Comparison of ENCODE assay signal across 8 mouse cellular contexts in the genomic region with DNA sequence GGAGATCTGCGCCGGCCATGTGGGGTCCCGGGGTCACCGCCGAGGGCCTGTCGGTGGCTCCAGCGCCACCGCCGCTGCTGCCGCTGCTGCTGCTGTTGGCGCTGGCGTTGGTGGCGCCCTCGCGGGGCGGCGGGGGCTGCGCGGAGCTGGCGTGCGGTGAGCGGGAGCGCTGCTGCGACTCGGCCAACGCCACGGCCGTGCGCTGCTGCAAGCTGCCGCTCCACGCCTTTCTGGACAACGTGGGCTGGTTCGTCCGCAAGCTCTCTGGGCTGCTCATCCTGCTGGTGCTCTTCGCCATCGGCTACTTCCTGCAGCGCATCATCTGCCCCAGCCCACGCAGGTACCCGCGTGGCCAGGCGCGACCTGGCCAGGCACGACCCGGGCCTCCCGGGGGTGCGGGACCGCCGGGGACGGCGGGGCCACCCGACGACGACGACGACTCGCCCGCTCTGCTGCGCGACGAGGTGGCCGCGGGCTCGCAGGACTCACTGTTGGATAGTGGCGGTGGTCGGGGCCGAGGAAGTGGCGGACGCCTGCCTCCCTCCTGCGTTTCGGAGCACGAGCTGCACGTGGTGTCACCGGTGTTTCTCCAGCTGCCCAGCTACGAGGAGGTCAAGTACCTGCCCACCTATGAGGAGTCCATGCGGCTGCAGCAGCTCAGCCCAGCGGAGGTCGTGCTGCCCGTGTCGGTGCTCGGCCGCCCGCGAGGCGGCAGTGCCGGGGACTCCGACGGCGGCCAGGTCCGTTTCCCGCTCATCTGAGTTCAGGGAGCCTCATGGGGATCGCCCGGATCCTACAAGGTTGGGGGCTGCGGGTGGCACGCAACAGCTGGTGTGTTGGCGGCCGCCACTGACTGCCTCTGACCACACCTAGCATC. TPM values are rescaled to one million over a fixed set of nuclear protein-coding genes. Genes with fewer than 3 reads are reported as not detected.
DNase-seq lines count a peak whose midpoint lies in the region; ATAC-seq lines count a peak whose summit lies in the region.

No protein-coding gene starts in this region.

- no peaks in the 10 kb centered on the region for H3K36me3 ChIP-seq in heart, embryonic 11.5 days (ENCODE audit: control insufficient read depth, insufficient read depth, low read length)
- H3K36me3 ChIP-seq in kidney, embryonic 15.5 days: no peaks in the 10 kb centered on the region
- no peaks in the 10 kb centered on the region for H3K36me3 ChIP-seq in liver, embryonic 16.5 days (ENCODE audit: control insufficient read depth, insufficient read depth)

- no peaks in the 10 kb centered on the region for H3K9me3 ChIP-seq in heart, embryonic 11.5 days (replicated peaks; ENCODE audit: control insufficient read depth, low read length)
- H3K9me3 ChIP-seq in kidney, embryonic 15.5 days (replicated peaks): no peaks in the 10 kb centered on the region
- no peaks in the 10 kb centered on the region for H3K9me3 ChIP-seq in liver, embryonic 16.5 days (replicated peaks; ENCODE audit: control insufficient read depth, low read length)

- under 1% methylated on average over 96 of the region's 96 CpGs for whole genome bisulfite sequencing in heart, embryonic 11.5 days (ENCODE audit: insufficient replicate concordance)
- under 1% methylated on average over 88 of the region's 96 CpGs for WGBS in kidney, embryonic 15.5 days
- WGBS in liver, embryonic 16.5 days (ENCODE audit: insufficient replicate concordance): under 1% methylated on average over 91 of the region's 96 CpGs

- H3K4me2 ChIP-seq in heart, embryonic 11.5 days: peak overlapping the region; percentile 99
- H3K4me2 ChIP-seq in kidney, embryonic 15.5 days: peak overlapping the region; percentile 100
- peak overlapping the region; percentile 82 for H3K4me2 ChIP-seq in liver, embryonic 16.5 days (ENCODE audit: low read depth, low read length)

- peak; percentile 65 for ATAC-seq in heart, embryonic 11.5 days (replicated peaks; ENCODE audit: insufficient number of reproducible peaks, low FRiP score, low TSS enrichment)
- ATAC-seq in kidney, embryonic 15.5 days (replicated peaks; ENCODE audit: low FRiP score): peak; percentile 77
- ATAC-seq in liver, embryonic 16.5 days (ENCODE audit: low read depth): peak; percentile 19

- H3K27ac ChIP-seq in heart, embryonic 11.5 days (ENCODE audit: low read depth, low read length): peak overlapping the region; percentile 57; the same call in 1 of the 2 replicates
- no peak overlapping the region for H3K27ac ChIP-seq in kidney, embryonic 15.5 days
- no peak overlapping the region for H3K27ac ChIP-seq in liver, embryonic 16.5 days (ENCODE audit: low read length)

- peak overlapping the region; percentile 77 for H3K9ac ChIP-seq in heart, embryonic 11.5 days (ENCODE audit: low read depth, low read length)
- H3K9ac ChIP-seq in kidney, embryonic 15.5 days: peak overlapping the region; percentile 59
- peak overlapping the region; percentile 11; the same call in 1 of the 2 replicates for H3K9ac ChIP-seq in liver, embryonic 16.5 days (ENCODE audit: low read depth, low read length)

- H3K4me3 ChIP-seq in heart, embryonic 11.5 days (ENCODE audit: low read depth, low read length): peak overlapping the region; percentile 78
- H3K4me3 ChIP-seq in kidney, embryonic 15.5 days (replicated peaks): peak overlapping the region; percentile 69
- peak overlapping the region; percentile 59 for H3K4me3 ChIP-seq in liver, embryonic 16.5 days (ENCODE audit: low read depth, low read length)

- DNase-seq in ovary, postnatal 10 days (ENCODE audit: low spot score): peak; percentile 10
- no peak for DNase-seq in ovary, adult 18-20 months (ENCODE audit: low spot score)
- peak; percentile 61 for DNase-seq in embryo, embryonic 10.5 days (ENCODE audit: low spot score)
- peak; percentile 4 for DNase-seq in ovary, postnatal 14 days (ENCODE audit: low spot score)
- peak; percentile 59 for DNase-seq in thymus, postnatal 25 days

- peaks cover 11% of the 10 kb centered on the region for H3K4me1 ChIP-seq in heart, embryonic 11.5 days (ENCODE audit: control insufficient read depth, insufficient read depth, low read length)
- H3K4me1 ChIP-seq in kidney, embryonic 15.5 days: peaks cover 22% of the 10 kb centered on the region
- H3K4me1 ChIP-seq in liver, embryonic 16.5 days (ENCODE audit: control insufficient read depth, low read depth, low read length): no peaks in the 10 kb centered on the region; the same call in none of the 2 replicates

- peaks cover 8% of the 10 kb centered on the region; the same call in 1 of the 2 replicates for H3K27me3 ChIP-seq in heart, embryonic 11.5 days (ENCODE audit: control insufficient read depth, insufficient read depth, low read length)
- H3K27me3 ChIP-seq in kidney, embryonic 15.5 days: peaks cover 38% of the 10 kb centered on the region
- peaks cover 30% of the 10 kb centered on the region for H3K27me3 ChIP-seq in liver, embryonic 16.5 days (ENCODE audit: control insufficient read depth, insufficient read depth, low read depth, low read length)

RNA-seq across cellular contexts. Expression of gene 1110032F04Rik, which starts 0.5 kb away (rescaled TPM):
- polyA plus RNA-seq in heart, embryonic 11.5 days (2014; fragmentation: Nextera tagmentation; extraction: Ambion mirVana): 6.7 and 8.9 TPM in 2 replicates
- polyA plus RNA-seq in kidney, embryonic 15.5 days (2015; fragmentation: Nextera tagmentation; extraction: Ambion mirVana): 4.8 TPM in 2 replicates
- 0.34 and 0.48 TPM in 2 replicates for polyA plus RNA-seq in liver, embryonic 16.5 days (2015; fragmentation: Nextera tagmentation; extraction: Ambion mirVana)

Comparison
In these comparisons a context has a peak if more than half of its experiments do, and no peak if none do; other contexts are left out.
1. ATAC-seq: peak in every context shown above with its lines; median percentile 77 in kidney, embryonic 15.5 days; 65 in heart, embryonic 11.5 days; 19 in liver, embryonic 16.5 days.
2. H3K9ac ChIP-seq: peak in every context shown above with its lines; median percentile 77 in heart, embryonic 11.5 days; 59 in kidney, embryonic 15.5 days; 11 in liver, embryonic 16.5 days.